Mouse (Mus musculus): Measurements from ENCODE around the gene 1110065P20Rik.

1110065P20Rik gene

GRCm38 (mm10) chr4:124840998-124841397, 10.0 kb downstream of the 1110065P20Rik start:
- DNase-seq (ENCODE audit: low read depth) = peak; percentile 44

- DNase-seq (ENCODE audit: low read depth) = no peak
Measured at GRCm38 (mm10) chr4:124838035-124838700, 12.8 kb downstream of the 1110065P20Rik start.

GRCm38 (mm10) chr4:124832796-124833195, 18.2 kb downstream of the 1110065P20Rik start:
- no peak for DNase-seq (ENCODE audit: low read depth)

GRCm38 (mm10) chr4:124829671-124830070, 21.3 kb downstream of the 1110065P20Rik start:
- DNase-seq (ENCODE audit: low read depth) = no peak

- DNase-seq (ENCODE audit: low read depth) = no peak
Measured at GRCm38 (mm10) chr4:124825371-124825965, 25.5 kb downstream of the 1110065P20Rik start.

GRCm38 (mm10) chr4:124824967-124825366, 26.0 kb downstream of the 1110065P20Rik start:
- DNase-seq (ENCODE audit: low read depth) = no peak

GRCm38 (mm10) chr4:124818832-124819231, 32.2 kb downstream of the 1110065P20Rik start:
- no peak for DNase-seq (ENCODE audit: low read depth)

- peak; percentile 92 for DNase-seq (ENCODE audit: low read depth)
Measured at GRCm38 (mm10) chr4:124817803-124818202, 33.2 kb downstream of the 1110065P20Rik start.

GRCm38 (mm10) chr4:124815901-124816300, 35.1 kb downstream of the 1110065P20Rik start:
- no peak for DNase-seq (ENCODE audit: low read depth)

GRCm38 (mm10) chr4:124811347-124811975, 39.5 kb downstream of the 1110065P20Rik start:
- DNase-seq (ENCODE audit: low read depth) = no peak

- no peak for DNase-seq (ENCODE audit: low read depth)
Measured at GRCm38 (mm10) chr4:124810056-124810455, 40.9 kb downstream of the 1110065P20Rik start.

GRCm38 (mm10) chr4:124809136-124809883, 41.7 kb downstream of the 1110065P20Rik start:
- DNase-seq (ENCODE audit: low read depth) = peak; percentile 43

GRCm38 (mm10) chr4:124808511-124808910, 42.5 kb downstream of the 1110065P20Rik start:
- DNase-seq (ENCODE audit: low read depth) = no peak

GRCm38 (mm10) chr4:124803406-124803805, 47.6 kb downstream of the 1110065P20Rik start:
- peak; percentile 16 for DNase-seq (ENCODE audit: low read depth)

- DNase-seq (ENCODE audit: low read depth) = peak; percentile 97
Measured at GRCm38 (mm10) chr4:124802309-124803260, 48.4 kb downstream of the 1110065P20Rik start.

- peak; percentile 95 for DNase-seq (ENCODE audit: low read depth)
Measured at GRCm38 (mm10) chr4:124801552-124802308, 49.3 kb downstream of the 1110065P20Rik start, which contains the start of gene Mtf1. TSS of gene Mtf1 (plus strand) at chr4:124802104.

Data from 416B (cell line).